Mouse (Mus musculus) neural tube, postnatal 0 days (tissue): ENCODE data around the gene Mrm3. TPM values are rescaled to one million over a fixed set of nuclear protein-coding genes. Genes with fewer than 3 reads are reported as not detected.

ENCODE experiments used
- polyA plus RNA-seq: library from polyadenylated mRNA; unstranded; fragments of >200 nt; fragmentation: Nextera tagmentation; extraction: Ambion mirVana; gene quantifications from 2 replicates; pipeline ENCODE4 v1.2.1, GENCODE M21; 2015

Mrm3 gene
- polyA plus RNA-seq: 27.1 and 29.6 TPM in 2 replicates

GRCm38 (mm10) chr11:76242901-76243810 is at the start of gene Mrm3, which contains the start of gene Glod4:
Gene Mrm3 (plus strand): TSS chr11:76243715.
Gene Glod4 (minus strand): TSS chr11:76243725.

GRCm38 (mm10) chr11:76217390-76217800 is 26.1 kb upstream of the Mrm3 start, which contains the start of the genes Dbil5 and Gemin4:
Gene Dbil5 (plus strand): TSS chr11:76217608.
Gene Gemin4 (minus strand): TSS chr11:76217664.

Other genes with a start within 250 kb of the Mrm3 start
- gene 1700016K19Rik, start 243.8 kb upstream of the Mrm3 start, polyA plus RNA-seq: 5.3 TPM in 2 replicates
- gene Rflnb, start 215.9 kb upstream of the Mrm3 start, polyA plus RNA-seq: 19.5 TPM in 2 replicates
- 55.1 and 57.1 TPM in 2 replicates for gene Vps53, start 64.1 kb upstream of the Mrm3 start, polyA plus RNA-seq
- gene Fam57a, start 64.0 kb upstream of the Mrm3 start, polyA plus RNA-seq: 20.2 and 21.7 TPM in 2 replicates
- 0.59 and 1.1 TPM in 2 replicates for gene Dbil5, start 26.1 kb upstream of the Mrm3 start, polyA plus RNA-seq
- 9.1 and 12.5 TPM in 2 replicates for gene Gemin4, start 26.1 kb upstream of the Mrm3 start, polyA plus RNA-seq
- gene Glod4, start within 50 bp of the Mrm3 start, polyA plus RNA-seq: 103 and 109 TPM in 2 replicates
- 25.8 and 26.6 TPM in 2 replicates for gene Nxn, start 155.4 kb downstream of the Mrm3 start, polyA plus RNA-seq
- gene Timm22, start 163.2 kb downstream of the Mrm3 start, polyA plus RNA-seq: 106 and 119 TPM in 2 replicates